Mouse (Mus musculus) forebrain, embryonic 13.5 days (tissue): ENCODE data around the gene Cd2bp2. TPM values are rescaled to one million over a fixed set of nuclear protein-coding genes. Genes with fewer than 3 reads are reported as not detected.
A peak's percentile ranks its signal among the peaks of the same experiment; 100 is the strongest.

Experiments used
- ATAC-seq: fragments of 200-750 bp; cut with Nextera tagmentation; 2 replicates; pipeline ENCODE4 v1.8.0; 2017
- H3K27ac ChIP-seq: fragments of 300-500 bp; sonication (generic); 2 replicates; pipeline ENCODE4 v1.5.1; 2015; ENCODE audit warnings: inconsistent platforms, mild to moderate bottlenecking, moderate library complexity
- H3K27me3 ChIP-seq: fragments of 300-500 bp; sonication (generic); 2 replicates; pipeline ENCODE4 v1.6.1; 2015; ENCODE audit warnings: mild to moderate bottlenecking, inconsistent platforms
- H3K36me3 ChIP-seq: fragments of 300-500 bp; sonication (generic); 2 replicates; pipeline ENCODE4 v1.6.1; 2015; ENCODE audit warnings: mild to moderate bottlenecking, inconsistent platforms; ENCODE audit not compliant: poor library complexity, severe bottlenecking
- H3K4me1 ChIP-seq: fragments of 300-500 bp; sonication (generic); 2 replicates; pipeline ENCODE4 v1.6.1; 2015; ENCODE audit warnings: inconsistent platforms
- H3K4me2 ChIP-seq: fragments of 300-500 bp; sonication (generic); 2 replicates; pipeline ENCODE4 v1.6.1; 2015; ENCODE audit warnings: inconsistent platforms, mild to moderate bottlenecking, moderate library complexity
- H3K4me3 ChIP-seq: fragments of 300-500 bp; sonication (generic); 2 replicates; pipeline ENCODE4 v1.5.1; 2015; ENCODE audit warnings: mild to moderate bottlenecking, inconsistent platforms
- H3K9ac ChIP-seq: fragments of 300-500 bp; sonication (generic); 2 replicates; pipeline ENCODE4 v1.6.1; 2015; ENCODE audit warnings: mild to moderate bottlenecking, inconsistent platforms
- H3K9me3 ChIP-seq: fragments of 300-500 bp; sonication (generic); replicated peaks from 2 replicates; pipeline ENCODE4 v1.6.1; 2016; ENCODE audit warnings: inconsistent platforms
- WGBS: fragments of 180-500 bp; shearing (Covaris S2); methylation state at CpG from one replicate; pipeline ENCODE4 v1.1.7; 2015; 5-methylcytosine and 5-hydroxymethylcytosine counted together
- polyA plus RNA-seq: library from polyadenylated mRNA; unstranded; fragments of >200 nt; fragmentation: Nextera tagmentation; extraction: Ambion mirVana; gene quantifications from 2 replicates; pipeline ENCODE4 v1.2.1, GENCODE M21; 2015

Cd2bp2 gene
- polyA plus RNA-seq, 1 experiment from 2014 or later: 89.0 TPM

DNA sequence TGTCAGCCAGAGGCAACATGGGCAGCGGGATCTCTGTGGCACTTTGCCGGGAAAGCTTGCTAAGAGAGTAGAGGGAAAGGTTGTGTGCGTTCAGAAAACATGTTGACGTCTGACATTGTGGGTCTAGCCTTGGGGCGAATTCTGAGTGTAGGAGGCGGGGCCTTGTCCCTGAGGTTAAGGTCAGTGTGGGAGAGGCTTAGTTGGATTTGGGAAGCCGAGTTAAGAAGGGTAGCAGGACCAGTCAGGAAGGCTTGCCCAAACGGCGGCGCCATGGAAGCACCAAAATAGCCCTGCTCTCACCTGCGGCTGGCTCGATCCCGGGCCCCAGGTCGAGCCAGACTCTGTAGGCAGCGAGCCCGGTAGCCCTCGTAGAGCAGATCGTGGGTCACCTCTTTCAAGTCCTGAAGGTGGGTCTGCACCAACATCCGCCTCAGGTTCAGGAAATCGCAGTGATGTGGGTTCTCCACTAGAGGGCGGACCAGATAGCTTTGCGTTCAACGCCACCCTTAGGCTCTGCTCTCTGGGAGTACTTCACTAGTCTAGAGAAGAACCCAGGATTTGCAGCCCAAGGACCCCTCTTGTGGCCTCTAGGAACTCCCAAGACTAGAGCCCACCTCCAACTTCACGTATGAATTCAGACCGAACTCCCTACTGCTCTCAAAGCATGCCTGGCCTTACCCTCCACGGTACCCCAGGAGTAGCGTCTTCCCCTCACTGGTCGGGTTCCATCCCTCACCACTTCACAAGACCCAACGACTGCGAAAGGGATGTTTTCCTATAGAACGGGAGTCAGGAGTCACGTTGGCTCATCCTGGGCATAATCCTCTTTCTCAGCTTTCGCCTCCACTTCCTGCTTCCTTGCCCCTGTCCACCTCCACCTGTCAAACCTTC is 19.4 kb upstream of the Cd2bp2 start:
- peak; percentile 36; the same call in 1 of the 2 replicates for ATAC-seq
- Histone ChIP-seq H3K27me3 (peaks cover 9% of the 10 kb centered on the region), H3K36me3 (no peaks in the 10 kb centered on the region), H3K4me2 (peak overlapping the region; percentile 48), H3K27ac (no peak overlapping the region), H3K4me3 (peak overlapping the region; percentile 14; the same call in 1 of the 2 replicates), H3K9ac (peak overlapping the region; percentile 30; the same call in 1 of the 2 replicates), H3K4me1 (peaks cover 5% of the 10 kb centered on the region; the same call in 1 of the 2 replicates), H3K9me3 (no peaks in the 10 kb centered on the region)
- WGBS: 29% methylated on average over 33 of the region's 33 CpGs

DNA sequence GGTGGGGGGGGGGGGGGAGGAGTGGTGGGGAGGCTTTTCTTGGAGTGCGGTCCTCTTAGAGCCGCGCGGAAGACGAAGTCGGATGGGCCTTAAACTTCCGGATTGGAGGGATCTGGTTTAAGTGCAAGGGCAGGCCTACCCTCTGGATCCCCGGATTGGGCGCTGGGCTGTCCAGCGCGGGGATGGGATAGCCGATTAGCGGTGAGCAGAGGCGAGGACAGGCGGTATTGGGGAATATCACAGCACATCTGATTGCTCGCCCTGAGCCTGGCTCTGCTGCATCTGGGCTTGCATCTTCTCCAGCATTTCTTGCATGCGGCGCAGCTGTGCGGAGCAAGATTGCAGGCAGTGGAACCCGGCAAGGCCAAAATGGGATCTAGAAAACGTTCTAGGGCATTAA is 18.7 kb upstream of the Cd2bp2 start:
- Histone ChIP-seq H3K4me2 (no peak overlapping the region), H3K27ac (no peak overlapping the region), H3K27me3 (peaks cover 9% of the 10 kb centered on the region), H3K9me3 (no peaks in the 10 kb centered on the region), H3K9ac (0 out of 2 replicates have a peak overlapping the region, but pooled peaks have one; percentile 30), H3K4me3 (0 out of 2 replicates have a peak overlapping the region, but pooled peaks have one; percentile 14), H3K36me3 (no peaks in the 10 kb centered on the region), H3K4me1 (peaks cover 12% of the 10 kb centered on the region; the same call in 1 of the 2 replicates)
- ATAC-seq: no peak
- 33% methylated on average over 21 of the region's 21 CpGs for WGBS

DNA sequence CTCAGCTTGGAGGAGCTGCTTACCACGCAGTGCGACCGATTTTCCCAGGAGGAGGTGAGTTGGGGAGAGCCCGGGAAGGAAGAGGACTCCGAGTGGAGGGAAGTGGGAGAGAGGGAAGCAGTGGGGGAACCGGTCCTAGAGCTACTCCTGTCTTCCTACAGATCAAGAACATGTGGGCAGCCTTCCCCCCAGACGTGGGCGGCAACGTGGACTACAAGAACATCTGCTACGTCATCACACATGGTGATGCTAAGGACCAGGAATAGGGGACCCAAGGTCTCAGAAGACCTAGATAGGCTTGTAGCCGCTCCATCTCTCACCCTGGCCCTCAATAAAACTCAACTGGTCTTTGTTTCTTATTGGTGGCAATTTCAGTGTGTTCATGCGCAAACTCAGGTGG is 18.1 kb upstream of the Cd2bp2 start:
- H3K4me2 ChIP-seq: no peak overlapping the region
- H3K27ac ChIP-seq: no peak overlapping the region
- no peaks in the 10 kb centered on the region for H3K36me3 ChIP-seq
- H3K4me1 ChIP-seq: peaks cover 15% of the 10 kb centered on the region
- peaks cover 9% of the 10 kb centered on the region for H3K27me3 ChIP-seq
- 56% methylated on average over 12 of the region's 12 CpGs for WGBS
- no peak overlapping the region for H3K9ac ChIP-seq
- no peak for ATAC-seq
- H3K9me3 ChIP-seq: no peaks in the 10 kb centered on the region
- H3K4me3 ChIP-seq: no peak overlapping the region

- Histone ChIP-seq H3K36me3 (no peaks in the 10 kb centered on the region), H3K9ac (no peak overlapping the region), H3K4me3 (no peak overlapping the region), H3K9me3 (no peaks in the 10 kb centered on the region), H3K4me1 (peaks cover 15% of the 10 kb centered on the region), H3K4me2 (no peak overlapping the region), H3K27me3 (peaks cover 9% of the 10 kb centered on the region), H3K27ac (no peak overlapping the region)
- 40% methylated on average over 7 of the region's 7 CpGs for WGBS
- no peak for ATAC-seq
Measured at GRCm38 (mm10) chr7:127213485-127213884, 17.6 kb upstream of the Cd2bp2 start.

- no peak for ATAC-seq
- Histone ChIP-seq H3K27ac (no peak overlapping the region), H3K9me3 (no peaks in the 10 kb centered on the region), H3K36me3 (no peaks in the 10 kb centered on the region), H3K9ac (no peak overlapping the region), H3K4me3 (no peak overlapping the region), H3K4me1 (peaks cover 16% of the 10 kb centered on the region), H3K4me2 (no peak overlapping the region), H3K27me3 (peaks cover 9% of the 10 kb centered on the region)
- 86% methylated on average over 12 of the region's 12 CpGs for WGBS
Measured at GRCm38 (mm10) chr7:127212432-127213250, 16.8 kb upstream of the Cd2bp2 start.

DNA sequence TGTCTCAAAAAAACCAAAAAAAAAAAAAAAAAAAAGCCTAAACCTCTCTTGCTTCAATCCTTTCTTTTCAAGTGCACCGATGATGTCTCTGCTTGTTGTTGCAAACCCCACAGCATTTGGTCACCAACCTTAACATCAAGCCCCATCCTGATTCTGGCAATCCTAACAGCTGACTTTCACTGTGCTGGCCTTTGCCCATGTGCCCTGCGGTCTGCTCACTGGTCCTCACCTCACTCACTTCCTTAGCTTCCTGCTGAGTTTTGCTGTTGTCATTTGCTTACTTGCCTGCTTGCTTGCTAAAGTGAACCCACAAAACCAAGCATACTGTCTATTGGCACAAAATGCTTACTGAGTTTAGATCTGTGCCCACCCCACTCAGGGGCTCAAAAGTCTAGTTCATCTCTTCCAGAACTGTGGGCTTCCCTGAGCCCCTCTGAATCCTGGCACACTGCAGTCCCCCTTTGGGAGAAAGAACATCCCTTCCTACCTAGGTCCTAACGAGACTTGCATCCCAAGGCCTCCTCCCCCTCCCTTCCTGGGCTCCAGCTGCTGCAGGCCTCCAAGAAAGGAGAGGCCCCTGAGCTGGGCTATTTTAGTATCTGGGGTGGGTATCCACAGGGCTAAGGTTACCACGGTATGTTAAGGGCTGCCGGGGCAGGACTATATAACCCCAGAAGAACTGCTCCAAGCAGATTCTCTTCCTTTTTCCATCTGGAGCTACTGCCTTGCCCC is 15.3 kb upstream of the Cd2bp2 start:
- Histone ChIP-seq H3K9me3 (no peaks in the 10 kb centered on the region), H3K4me2 (no peak overlapping the region), H3K4me3 (no peak overlapping the region), H3K27ac (no peak overlapping the region), H3K9ac (no peak overlapping the region), H3K4me1 (peaks cover 30% of the 10 kb centered on the region), H3K27me3 (peaks cover 9% of the 10 kb centered on the region), H3K36me3 (no peaks in the 10 kb centered on the region)
- 73% methylated on average over 5 of the region's 5 CpGs for WGBS
- ATAC-seq: no peak

- no peak overlapping the region for H3K9ac ChIP-seq
- 93% methylated on average over 4 of the region's 4 CpGs for WGBS
- no peak for ATAC-seq
Measured at GRCm38 (mm10) chr7:127210266-127210665, 14.4 kb upstream of the Cd2bp2 start.

GRCm38 (mm10) chr7:127209851-127210250 is 14.0 kb upstream of the Cd2bp2 start:
- Histone ChIP-seq H3K27me3 (peaks cover 7% of the 10 kb centered on the region), H3K27ac (no peak overlapping the region), H3K36me3 (no peaks in the 10 kb centered on the region; the same call in 1 of the 2 replicates), H3K4me3 (peak overlapping the region; percentile 96; the same call in 1 of the 2 replicates), H3K9ac (no peak overlapping the region; the same call in 1 of the 2 replicates), H3K4me2 (peak overlapping the region; percentile 71), H3K4me1 (peaks cover 35% of the 10 kb centered on the region), H3K9me3 (no peaks in the 10 kb centered on the region)
- 83% methylated on average over 5 of the region's 5 CpGs for WGBS
- ATAC-seq: no peak

More at GRCm38 (mm10) chr7:127210266-127210665, 14.4 kb upstream of the Cd2bp2 start:
- Histone ChIP-seq H3K4me2 (no peak overlapping the region), H3K9me3 (no peaks in the 10 kb centered on the region), H3K27me3 (peaks cover 9% of the 10 kb centered on the region), H3K27ac (no peak overlapping the region), H3K4me3 (no peak overlapping the region), H3K4me1 (peaks cover 35% of the 10 kb centered on the region), H3K36me3 (no peaks in the 10 kb centered on the region; the same call in 1 of the 2 replicates)

- H3K36me3 ChIP-seq: peaks cover 3% of the 10 kb centered on the region
- H3K27ac ChIP-seq: peak within 1 kb of the TSS; percentile 82
- ATAC-seq: peak; percentile 96
- H3K9me3 ChIP-seq: no peaks in the 10 kb centered on the region
- under 1% methylated on average over 34 of the region's 44 CpGs for WGBS
- peaks cover 41% of the 10 kb centered on the region for H3K4me1 ChIP-seq
- H3K9ac ChIP-seq: peak within 1 kb of the TSS; percentile 98
- peak within 1 kb of the TSS; percentile 96 for H3K4me3 ChIP-seq
- H3K4me2 ChIP-seq: peak within 1 kb of the TSS; percentile 100
- peaks cover 1% of the 10 kb centered on the region; the same call in 1 of the 2 replicates for H3K27me3 ChIP-seq
Measured at GRCm38 (mm10) chr7:127208553-127209438, 12.9 kb upstream of the Cd2bp2 start, which contains the start of gene Mylpf. TSS of gene Mylpf (plus strand) at chr7:127208890.

DNA sequence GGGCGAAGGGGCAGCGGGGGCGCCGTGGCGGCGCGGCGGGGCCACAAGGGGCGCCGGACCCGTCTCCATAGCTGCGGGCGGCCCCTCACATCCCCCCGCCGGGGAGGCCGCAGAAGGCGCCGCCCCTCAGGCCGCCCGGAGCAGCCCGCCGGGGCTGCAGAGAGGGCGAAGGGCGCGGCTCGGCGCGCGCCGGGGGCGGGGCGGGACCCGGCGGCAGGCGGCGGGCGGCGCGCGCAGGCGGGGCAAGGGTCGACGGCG is 12.4 kb upstream of the Cd2bp2 start, which contains the start of gene Tbc1d10b:
Gene Tbc1d10b, minus strand, starts transcription at position 174 of the 258 bp plus-strand sequence.
- Histone ChIP-seq H3K36me3 (peaks cover 9% of the 10 kb centered on the region), H3K4me2 (peak within 1 kb of the TSS; percentile 100), H3K9me3 (no peaks in the 10 kb centered on the region), H3K4me3 (peak within 1 kb of the TSS; percentile 96), H3K4me1 (peaks cover 43% of the 10 kb centered on the region), H3K27ac (peak within 1 kb of the TSS; percentile 82), H3K27me3 (no peaks in the 10 kb centered on the region), H3K9ac (peak within 1 kb of the TSS; percentile 98)
- ATAC-seq: peak; percentile 13
- WGBS: 0% methylated on average over 25 of the region's 44 CpGs
